Mouse (Mus musculus): ENCODE results near the gene Ahsg. TPM values are rescaled to one million over a fixed set of nuclear protein-coding genes. Genes with fewer than 3 reads are reported as not detected.

Gene Ahsg
- 1.2 and 3.1 TPM in 2 replicates for polyA plus RNA-seq (2015; fragmentation: Nextera tagmentation; extraction: Ambion mirVana)

DNA sequence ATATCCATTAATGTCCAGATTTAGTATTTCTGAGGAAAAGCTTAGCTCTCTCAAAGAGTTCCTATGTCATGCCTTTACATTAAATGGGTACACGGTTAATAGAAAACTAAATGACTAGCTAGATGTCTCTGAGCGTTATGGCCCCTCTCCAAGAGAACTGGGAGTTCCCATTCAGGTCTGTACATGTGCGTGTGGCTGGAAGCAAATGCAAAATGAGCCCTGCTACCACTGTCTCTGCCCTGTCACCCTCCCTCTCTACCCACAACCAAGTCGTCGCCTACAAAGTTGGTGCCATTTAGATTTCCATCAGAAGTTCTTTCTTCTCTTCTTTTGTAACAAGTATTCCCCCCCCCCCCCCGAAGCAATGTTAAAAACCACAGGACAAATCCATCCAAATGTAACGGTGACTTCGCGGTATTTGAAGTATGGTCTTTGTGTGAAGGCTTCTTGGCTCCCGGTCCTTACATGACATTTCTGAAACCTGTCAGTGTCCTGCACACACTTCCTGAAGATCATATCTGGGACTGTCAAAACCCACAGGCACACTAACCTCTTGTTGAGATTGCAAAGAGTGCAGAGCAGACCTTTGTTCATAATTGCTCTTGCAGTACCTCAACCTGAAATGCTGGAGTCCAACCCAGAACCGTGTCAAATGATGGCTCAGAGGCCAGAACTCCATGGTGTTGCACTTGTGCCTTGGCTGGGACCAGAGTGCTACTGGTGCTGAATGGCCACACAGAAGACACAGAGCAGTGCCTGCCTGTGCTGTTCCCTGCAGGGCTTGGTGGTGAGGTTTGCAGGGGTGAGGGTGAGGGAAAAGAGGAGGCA, at the start of gene Ahsg:
Ahsg (plus strand) TSS at position 595 of the 828 bp plus-strand sequence.

GRCm38 (mm10) chr16:22857431-22858113, 33.5 kb upstream of the Ahsg start, which contains the start of the genes Tbccd1 and Dnajb11:
Gene Tbccd1 (minus strand): TSS chr16:22857669.
Gene Dnajb11 (plus strand): TSS chr16:22857845.

DNA sequence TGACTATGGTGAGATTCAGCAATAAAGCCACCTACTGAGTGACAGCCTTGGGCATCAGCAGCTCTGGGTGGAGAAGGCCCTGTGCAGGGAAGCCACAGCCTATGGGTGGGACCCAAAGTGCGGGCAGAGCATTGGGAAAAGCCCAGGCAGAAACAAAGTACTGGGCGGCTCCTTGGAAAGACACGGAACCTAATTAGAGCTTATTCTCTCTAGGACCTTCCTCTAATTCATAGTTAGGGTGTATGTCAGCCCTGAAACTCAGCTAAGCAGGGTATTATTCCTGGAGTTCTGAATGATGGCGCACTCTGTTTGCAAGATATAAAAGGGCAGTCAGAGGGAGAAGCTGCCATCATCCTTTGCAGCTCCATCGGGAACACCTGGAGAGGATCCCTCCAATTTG, 27.0 kb downstream of the Ahsg start, which contains the start of gene Fetub:
Fetub (plus strand) TSS at position 301 of the 400 bp plus-strand sequence.

Other genes with a start within 250 kb of the Ahsg start
- gene Dgkg, start 234.1 kb upstream of the Ahsg start, polyA plus RNA-seq (2015; fragmentation: Nextera tagmentation; extraction: Ambion mirVana), result 9.9 and 10.8 TPM in 2 replicates
- gene Crygs, start 79.7 kb upstream of the Ahsg start, polyA plus RNA-seq (2015; fragmentation: Nextera tagmentation; extraction: Ambion mirVana), result 0.36 TPM in 1 of 2 replicates, not detected in the other
- gene Tbccd1, start 33.6 kb upstream of the Ahsg start, polyA plus RNA-seq (2015; fragmentation: Nextera tagmentation; extraction: Ambion mirVana), result 16.4 and 16.7 TPM in 2 replicates
- 86.0 and 92.5 TPM in 2 replicates for gene Dnajb11, start 33.4 kb upstream of the Ahsg start, polyA plus RNA-seq (2015; fragmentation: Nextera tagmentation; extraction: Ambion mirVana)
- gene Fetub, start 27.1 kb downstream of the Ahsg start, polyA plus RNA-seq (2015; fragmentation: Nextera tagmentation; extraction: Ambion mirVana), result 0.31 TPM in 1 of 2 replicates, not detected in the other
- gene Hrg, start 59.8 kb downstream of the Ahsg start, polyA plus RNA-seq (2015; fragmentation: Nextera tagmentation; extraction: Ambion mirVana), result 0.12 and 0.18 TPM in 2 replicates
- 0.72 and 1.9 TPM in 2 replicates for gene Kng2, start 138.2 kb downstream of the Ahsg start, polyA plus RNA-seq (2015; fragmentation: Nextera tagmentation; extraction: Ambion mirVana)
- gene Kng1, start 166.6 kb downstream of the Ahsg start, polyA plus RNA-seq (2015; fragmentation: Nextera tagmentation; extraction: Ambion mirVana), result 0.25 and 0.62 TPM in 2 replicates
- 263 and 281 TPM in 2 replicates for gene Eif4a2, start 216.2 kb downstream of the Ahsg start, polyA plus RNA-seq (2015; fragmentation: Nextera tagmentation; extraction: Ambion mirVana)
- gene Rfc4, start 236.5 kb downstream of the Ahsg start, polyA plus RNA-seq (2015; fragmentation: Nextera tagmentation; extraction: Ambion mirVana), result 26.8 and 29.4 TPM in 2 replicates